Mouse (Mus musculus) brain, embryonic 18.5 days (tissue): Measurements from ENCODE around the gene Adgrb3.
"Not testable (repeated sequence)": the region's sequence is repeated elsewhere in the genome, so short reads cannot be mapped to it uniquely, and the experiment has no call there.

Experiments
- DNase-seq: peaks from one replicate; pipeline ENCODE4 v3.0.0-alpha.2; 2012; ENCODE audit warnings: low read depth, low spot score

Gene Adgrb3

DNA sequence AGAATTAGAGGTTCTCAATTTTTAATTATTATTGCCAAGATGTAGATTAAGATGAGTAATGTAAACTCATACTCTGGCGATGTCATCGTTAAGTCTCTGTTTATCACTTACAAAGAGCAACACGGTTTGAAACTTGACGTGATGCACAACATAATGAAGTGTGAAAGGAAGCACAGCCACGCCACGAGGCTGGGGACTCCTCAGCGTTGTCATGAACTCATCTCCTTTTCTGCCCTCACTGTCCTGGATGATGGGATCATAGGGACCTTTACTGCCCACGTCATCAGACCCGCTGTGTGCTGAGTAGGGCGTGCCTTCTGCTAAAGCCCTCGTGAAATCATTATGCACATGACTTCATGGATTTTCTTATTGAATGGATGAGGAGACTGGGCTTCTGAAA, 714.0 kb downstream of the Adgrb3 start:
- DNase-seq: no peak

DNA sequence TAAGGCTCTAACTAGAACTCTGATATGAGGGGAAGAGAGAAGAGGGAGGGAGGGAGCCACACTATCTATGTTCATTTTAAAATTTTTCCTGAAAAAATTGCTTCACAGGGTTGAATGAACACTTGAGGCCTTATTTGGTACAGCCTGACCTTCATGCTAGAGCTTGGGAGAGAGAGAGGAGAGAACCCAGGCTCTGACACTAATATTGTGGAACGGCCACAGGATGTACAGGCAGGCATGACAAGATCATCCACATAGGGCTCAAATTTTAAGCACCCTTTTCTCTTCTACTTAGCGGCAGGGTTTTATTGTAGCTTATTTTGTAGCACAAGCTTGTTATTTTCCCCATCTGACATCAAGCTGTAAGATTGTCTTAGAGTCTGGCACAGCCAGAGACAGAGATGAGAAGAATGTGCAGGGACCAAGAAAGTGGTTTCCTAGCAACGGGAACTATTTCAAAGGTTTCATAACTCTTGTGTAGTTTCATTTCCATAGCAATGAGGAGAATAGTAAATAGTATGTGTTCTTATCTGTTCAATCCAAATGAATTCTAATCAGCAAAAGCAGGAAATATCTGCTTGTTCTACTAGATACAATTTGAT, 721.9 kb downstream of the Adgrb3 start:
- peak; percentile 64 for DNase-seq

DNA sequence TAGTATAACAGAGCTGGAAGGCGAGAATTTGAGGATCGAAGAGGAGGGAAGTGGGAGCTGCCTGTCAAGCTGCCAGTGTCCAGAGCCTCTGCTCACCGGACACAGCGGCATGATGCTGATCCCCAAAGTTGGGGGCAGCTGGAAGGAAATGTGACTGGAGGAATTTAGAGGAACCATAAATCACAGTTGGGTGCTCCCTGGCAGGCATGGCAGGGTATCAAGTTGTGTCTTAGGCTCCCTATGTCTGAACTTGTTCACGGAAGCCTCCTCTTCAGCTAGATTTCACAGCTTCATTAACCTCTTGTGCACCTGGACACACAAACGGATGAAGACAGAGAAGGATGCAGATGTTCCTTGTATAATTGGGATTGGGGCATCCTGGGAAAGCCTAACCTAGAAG, 722.8 kb downstream of the Adgrb3 start:
- no peak for DNase-seq

GRCm38 (mm10) chr1:25105367-25105766, 724.1 kb downstream of the Adgrb3 start:
- DNase-seq: peak; percentile 82

DNA sequence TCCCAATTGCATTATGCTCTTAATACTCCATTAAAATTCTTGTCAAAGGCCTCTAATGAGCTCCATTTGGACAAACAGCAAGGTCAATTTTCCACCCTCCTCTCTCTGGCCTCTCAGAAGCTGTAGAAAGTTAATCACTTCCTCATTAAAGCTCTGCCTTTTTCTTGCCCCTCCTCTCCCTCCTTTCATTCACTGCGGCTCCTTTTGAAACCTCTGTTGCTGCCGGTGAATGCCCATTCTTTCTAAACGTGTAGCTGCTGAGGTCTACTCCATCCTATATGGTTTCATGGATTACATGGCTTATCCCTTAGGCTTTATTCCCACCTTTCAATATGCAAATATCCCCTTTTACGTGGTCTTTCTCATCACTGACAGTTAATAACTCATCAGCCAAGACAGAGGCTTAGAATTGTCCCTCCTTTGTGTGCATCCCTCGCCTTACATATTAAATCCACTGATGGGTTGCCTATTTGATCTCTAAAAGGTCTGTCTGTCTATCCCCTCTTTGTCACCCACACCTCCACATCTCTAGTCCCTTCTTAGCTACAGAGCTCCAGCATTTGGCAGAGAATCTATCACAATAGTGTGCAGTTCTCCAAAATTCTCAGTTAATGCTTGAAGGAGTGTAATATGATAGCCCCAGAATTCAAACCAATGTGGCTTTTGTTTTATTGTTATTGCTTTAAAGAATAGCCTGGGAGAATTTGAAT, 741.3 kb downstream of the Adgrb3 start:
- no peak for DNase-seq

- DNase-seq: peak; percentile 42
These were observed 743.7 kb downstream of the Adgrb3 start for GRCm38 (mm10) chr1:25085616-25086372.

DNA sequence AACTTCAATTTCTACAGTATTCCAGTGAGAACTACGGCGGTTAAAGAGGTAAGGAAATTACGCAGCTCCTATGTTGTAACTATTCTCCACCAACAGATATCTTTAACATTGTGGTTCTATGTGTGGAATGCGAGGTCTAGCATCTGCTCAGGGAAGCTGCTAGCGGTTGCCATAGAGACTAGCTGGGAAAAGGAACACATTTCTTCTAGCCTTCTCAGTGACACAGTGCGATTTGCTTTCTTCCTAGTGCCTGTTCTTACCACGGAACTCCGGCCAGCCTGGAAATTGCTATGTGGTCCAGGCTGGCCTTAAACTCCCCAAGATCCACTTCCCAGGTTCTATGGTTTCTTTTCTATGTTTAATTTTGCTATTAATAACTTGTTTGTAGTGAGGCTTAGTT, 747.1 kb downstream of the Adgrb3 start:
- peak; percentile 57 for DNase-seq

- DNase-seq: no peak
These were observed 748.1 kb downstream of the Adgrb3 start for GRCm38 (mm10) chr1:25081265-25081849.

GRCm38 (mm10) chr1:25079395-25079794, 750.1 kb downstream of the Adgrb3 start:
- DNase-seq: no peak

GRCm38 (mm10) chr1:25075952-25076351, 753.6 kb downstream of the Adgrb3 start:
- no peak for DNase-seq

GRCm38 (mm10) chr1:25063964-25064363, 765.5 kb downstream of the Adgrb3 start:
- no peak for DNase-seq

DNA sequence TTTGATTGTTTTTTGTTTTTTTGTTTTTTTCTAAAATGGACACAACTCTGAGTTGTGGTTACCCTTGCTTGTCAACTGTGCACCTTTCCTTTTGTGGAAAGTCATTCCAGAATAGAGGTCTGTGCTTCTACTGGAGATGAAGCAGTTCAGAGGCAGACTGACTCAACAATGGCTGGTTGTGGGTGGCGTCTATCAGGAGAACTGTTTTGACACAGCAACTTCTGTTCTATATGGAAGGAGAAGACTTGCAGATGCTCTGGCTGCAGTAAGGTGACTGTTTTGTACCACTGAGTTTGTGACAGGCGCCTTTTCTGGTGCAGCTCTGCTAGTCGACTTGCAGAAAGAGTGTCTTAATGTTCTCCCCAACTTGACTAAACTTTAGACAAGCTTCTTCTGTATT, 768.6 kb downstream of the Adgrb3 start:
- no peak for DNase-seq

- DNase-seq: no peak
These were observed 769.3 kb downstream of the Adgrb3 start for GRCm38 (mm10) chr1:25060191-25060590.

- DNase-seq: no peak
These were observed 771.9 kb downstream of the Adgrb3 start for GRCm38 (mm10) chr1:25057656-25058055.

GRCm38 (mm10) chr1:25057212-25057611, 772.3 kb downstream of the Adgrb3 start:
- DNase-seq: no peak

DNA sequence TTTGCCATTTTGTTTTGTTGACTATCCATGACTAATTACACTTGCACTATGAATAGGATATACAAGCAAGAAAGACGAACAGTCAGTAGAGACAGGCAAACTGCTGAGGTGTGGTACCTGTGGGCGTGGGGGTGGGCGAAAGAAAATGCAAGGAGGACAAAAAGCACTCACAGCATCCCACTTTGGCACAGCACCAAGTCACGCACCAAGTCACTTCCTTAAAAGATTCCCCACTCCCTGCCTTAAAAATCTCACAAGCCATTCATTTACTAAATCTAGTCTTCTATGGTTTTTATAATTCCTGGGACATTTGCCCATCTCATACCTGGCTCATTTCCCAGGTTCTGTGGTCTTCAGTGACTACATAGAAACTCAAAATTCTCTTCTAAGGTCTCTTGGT, 787.4 kb downstream of the Adgrb3 start:
- no peak for DNase-seq

GRCm38 (mm10) chr1:25034161-25034560, 795.3 kb downstream of the Adgrb3 start:
- DNase-seq: no peak

GRCm38 (mm10) chr1:25033155-25034095, 796.1 kb downstream of the Adgrb3 start:
- peak; percentile 51 for DNase-seq

- no peak for DNase-seq
These were observed 806.4 kb downstream of the Adgrb3 start for GRCm38 (mm10) chr1:25023156-25023555.

DNA sequence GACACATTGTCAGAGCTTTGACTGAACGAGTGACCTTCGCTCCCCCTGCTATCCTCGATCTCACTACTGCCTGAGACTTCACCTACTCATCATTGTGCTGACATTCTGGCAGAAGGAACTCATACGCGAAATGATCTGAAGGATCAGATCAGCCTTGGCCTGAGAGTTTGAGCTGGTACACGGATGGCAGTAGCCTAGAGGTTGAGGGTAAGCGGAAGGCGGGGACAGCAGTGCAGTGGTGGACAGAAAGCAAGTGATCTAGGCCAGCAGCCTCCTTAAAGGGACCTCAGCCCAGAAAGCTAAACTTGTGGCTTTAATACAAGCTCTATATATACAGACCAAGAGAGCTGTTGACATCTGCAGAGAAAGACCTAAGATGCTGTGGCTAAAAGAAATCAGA, 811.7 kb downstream of the Adgrb3 start:
- DNase-seq: not testable (repeated sequence)
